Mouse (Mus musculus): ENCODE measurements around the gene Sh3bp5.

Sh3bp5 gene

DNA sequence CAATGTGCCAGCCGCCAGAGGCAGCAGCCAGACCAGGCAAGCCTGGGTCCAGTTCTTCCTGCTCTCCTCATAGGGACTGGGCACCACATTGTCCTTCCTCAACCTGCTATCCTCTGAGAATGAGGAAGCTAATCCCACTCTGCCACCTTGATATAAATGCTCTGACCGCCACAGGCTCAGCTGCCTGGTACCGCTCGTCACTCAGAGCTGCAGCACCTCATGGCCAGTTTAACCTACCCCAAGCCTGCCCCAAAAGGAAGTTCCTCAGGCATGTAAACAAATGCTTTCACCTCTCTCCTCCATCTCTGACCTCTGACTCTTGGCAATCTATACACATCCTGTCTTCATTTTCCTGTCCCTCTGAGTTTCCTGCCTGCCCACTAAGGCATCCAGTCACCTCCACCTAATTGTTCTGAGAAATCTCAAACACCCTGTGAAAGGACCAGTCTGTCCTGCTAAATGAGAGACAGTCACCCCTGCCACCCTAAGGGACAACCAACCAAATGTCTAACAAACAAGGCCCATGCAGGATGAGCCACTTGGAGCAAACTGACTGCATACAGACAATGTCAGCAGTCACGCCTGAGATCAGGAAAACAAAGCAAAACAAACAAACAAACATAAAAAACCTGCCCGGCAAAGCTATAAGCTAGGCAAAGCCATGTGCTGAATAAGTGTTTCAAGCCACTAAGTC lies 27.8 kb downstream of the Sh3bp5 start:
- DNase-seq = no peak

DNA sequence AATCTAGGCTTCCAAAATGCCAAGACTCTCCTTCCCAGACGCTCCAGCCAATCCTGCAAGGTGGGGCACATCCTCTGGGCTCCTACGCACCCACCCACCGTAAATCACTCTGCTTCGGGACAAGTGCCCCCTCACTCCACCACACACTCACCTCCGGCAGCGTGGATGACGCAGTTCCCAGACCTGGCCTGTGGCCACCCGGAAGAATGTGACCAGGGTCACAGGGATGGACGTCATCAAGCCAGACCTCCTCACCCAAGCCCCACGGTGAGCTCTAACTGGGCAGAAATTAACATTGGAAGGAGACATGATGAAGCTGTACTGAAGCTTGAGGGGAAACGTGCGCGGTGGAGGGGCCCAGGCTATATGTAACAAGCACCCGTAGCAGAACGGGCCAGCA lies 28.7 kb downstream of the Sh3bp5 start:
- DNase-seq = no peak

DNA sequence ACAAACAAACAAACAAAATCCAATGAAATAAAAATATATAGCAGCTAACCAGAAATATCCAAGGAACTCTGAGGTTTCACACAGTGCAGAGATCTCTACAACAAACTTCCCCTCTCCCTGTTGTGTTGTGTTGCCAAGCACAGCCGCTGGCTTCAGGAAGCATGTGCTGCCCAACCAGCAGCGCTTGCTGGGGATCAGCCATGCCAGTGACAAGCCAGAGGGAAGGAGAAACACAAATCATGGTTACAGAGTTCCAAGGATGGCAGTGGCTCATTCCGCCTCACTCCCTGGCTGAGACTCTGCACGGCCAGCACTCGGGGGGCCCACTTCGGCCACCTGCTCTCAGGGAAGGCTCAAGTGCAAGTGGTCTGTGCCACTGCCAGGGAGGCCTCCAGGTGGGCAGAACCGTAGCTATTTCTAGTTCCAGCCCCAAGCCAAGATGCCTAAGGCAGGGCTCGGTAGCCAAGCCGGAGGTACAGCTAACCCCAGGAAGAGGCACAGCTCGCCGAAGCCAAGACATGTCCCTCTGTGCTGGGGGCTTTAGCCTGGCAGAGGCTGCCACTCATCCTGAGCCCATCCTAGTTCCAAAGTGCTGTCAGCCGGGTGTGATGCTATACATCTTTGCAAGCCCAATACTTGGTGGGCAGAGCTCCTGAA lies 29.6 kb downstream of the Sh3bp5 start:
- DNase-seq = no peak

DNA sequence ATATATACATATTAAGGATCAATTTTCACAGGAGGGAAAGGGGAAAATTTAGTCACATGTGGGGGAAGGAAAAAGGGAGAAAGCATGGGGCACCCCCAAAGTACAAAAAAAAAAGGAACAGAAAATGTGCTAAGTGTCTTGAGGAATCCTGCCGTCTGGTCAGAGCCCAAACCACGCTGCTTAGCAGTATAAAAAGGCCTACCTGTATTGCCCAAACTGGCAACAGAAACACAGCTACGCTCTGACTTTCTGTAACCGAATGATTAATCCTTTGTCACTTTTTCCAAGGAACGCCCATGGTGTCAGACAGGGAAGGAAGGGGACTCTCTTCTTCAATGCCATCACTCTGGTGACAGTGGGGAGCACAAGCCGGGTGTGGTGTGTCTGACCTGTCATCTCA lies 30.2 kb downstream of the Sh3bp5 start:
- DNase-seq = no peak

DNA sequence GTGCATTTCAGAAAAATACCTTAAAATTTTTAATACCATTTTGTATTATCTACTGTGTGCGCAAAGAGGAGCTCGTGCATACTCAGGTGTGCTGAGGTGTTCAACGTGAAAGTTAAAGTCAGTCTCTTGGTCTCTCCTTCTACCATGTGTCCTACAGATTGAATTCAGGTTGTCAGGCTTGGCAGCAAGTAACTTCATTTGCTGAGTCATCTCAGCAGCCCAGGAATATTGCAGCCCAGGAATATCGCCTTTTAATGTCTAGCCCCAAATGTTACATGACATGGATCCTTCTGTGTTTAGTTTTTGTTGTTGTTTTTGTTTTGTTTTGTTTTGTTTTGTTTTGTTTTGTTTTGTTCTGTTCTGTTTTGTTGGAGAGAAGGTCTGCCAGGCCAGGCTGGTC lies 31.2 kb downstream of the Sh3bp5 start:
- no peak for DNase-seq

DNA sequence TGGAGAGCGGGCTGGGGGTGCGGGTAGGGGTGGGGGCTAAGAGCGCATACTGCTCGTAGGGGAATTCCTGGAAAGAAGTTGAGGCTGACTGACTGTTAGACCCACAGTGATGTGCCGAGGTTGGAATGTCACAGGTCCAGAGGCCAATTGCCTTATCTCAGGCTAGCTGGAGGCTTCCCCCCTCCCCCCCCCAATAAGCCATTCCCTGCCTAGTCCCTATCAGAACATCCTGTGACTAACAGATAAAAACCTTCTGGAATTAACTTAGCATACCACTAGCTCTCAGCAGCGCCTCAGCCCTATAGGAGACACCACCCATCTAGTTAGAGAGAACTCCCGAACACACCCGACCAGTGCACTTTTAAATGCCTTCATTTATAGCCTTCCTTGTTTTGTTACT lies 31.9 kb downstream of the Sh3bp5 start:
- no peak for DNase-seq

DNA sequence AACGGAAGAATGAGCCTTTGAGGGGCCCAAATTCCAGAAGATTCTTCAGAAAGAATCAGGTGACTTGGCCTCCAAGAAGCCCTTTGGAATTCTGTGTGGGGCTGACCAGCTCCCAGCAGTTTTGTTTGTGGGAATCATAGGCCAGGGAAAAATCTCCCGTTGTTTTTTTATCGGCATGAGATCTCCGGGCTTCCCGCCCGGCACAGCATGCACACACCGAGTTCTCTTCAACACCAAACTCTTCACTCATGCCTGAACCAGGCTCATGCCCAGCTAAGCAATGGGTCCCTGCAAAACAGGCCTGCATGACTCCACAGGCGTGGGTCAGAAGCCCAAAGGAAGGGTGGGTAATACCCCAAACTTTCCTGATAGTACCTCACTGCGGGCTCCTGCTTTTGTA lies 32.3 kb downstream of the Sh3bp5 start:
- no peak for DNase-seq

DNA sequence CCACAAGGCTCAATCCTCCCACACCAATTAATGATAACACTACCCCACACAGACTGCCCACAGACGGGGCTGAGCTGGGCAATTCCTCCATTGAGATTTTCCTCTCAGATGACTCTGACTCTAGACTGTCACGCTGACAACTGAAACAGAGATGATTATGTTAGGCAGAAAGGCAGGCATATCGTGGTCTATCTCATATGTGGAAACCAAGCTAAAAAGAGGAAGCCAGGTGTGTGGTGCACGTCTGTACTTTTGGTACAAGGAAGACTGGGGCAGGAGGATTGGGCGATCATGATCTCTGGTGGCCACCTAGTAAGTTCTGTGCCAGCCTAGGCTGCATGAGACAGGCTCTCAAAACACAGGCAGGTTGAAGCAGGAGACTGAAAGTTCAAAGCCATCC lies 33.2 kb downstream of the Sh3bp5 start:
- DNase-seq = no peak

DNA sequence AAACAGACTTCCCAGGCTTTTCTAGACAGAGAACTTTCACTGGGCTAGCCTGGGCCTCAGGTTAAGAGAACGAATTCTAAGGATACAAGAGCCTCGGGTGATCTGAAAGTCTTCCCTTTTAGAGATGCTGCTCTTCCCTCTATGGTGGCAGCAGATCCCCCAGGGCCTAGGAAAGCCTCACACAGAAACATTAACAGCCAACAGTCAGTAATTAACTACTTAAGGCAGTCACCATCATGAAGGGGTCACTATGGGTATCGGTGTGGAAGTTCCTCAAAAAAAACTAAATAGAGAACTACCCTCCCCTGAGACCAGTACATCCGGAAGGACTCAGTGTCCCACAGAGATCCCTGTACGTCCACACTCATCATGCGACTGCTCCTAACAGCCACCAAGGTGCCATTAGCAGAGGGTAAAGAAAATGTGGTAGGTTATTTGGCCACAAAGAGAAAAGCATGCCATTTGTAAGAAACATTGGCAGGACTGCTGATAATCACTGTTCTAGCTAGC lies 33.9 kb downstream of the Sh3bp5 start:
- no peak for DNase-seq

DNA sequence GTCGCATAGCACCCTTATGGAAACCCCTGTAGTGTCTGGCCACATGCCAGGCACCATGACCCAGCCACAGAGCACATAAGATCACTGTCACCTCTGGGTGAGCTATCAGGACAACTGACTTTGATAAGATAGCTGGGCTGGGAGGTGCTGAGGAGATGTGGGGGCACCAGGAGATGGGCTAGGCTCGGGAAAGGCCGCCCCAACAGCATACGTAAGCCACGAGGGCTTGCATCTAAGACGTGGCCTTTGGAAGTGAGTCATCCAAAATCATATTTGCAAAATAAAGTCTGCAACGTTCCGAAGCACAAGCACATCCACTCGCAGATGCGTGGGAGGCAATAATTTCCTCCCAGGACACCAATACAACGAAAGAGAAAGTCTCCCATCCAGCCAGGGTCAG lies 35.0 kb downstream of the Sh3bp5 start:
- DNase-seq = no peak

DNA sequence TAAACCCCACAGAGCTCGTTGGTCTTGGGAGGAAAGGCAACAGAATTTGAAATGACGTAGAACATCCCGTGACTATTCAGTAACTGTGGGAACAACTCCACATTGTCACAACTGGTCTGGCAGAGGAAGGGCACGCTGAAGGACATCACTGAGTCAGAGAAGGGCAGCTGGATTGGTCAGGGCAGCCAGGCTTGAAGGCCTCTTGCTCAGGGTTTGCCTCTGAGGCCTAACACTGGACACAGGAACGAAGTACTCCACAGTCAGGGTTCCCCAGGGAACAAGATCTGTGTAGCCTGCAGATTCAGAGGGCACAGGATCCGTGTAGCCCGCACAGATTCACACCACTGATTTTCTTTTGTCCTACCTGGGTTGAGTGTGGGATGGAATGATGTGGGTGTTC lies 35.6 kb downstream of the Sh3bp5 start:
- DNase-seq = no peak

DNA sequence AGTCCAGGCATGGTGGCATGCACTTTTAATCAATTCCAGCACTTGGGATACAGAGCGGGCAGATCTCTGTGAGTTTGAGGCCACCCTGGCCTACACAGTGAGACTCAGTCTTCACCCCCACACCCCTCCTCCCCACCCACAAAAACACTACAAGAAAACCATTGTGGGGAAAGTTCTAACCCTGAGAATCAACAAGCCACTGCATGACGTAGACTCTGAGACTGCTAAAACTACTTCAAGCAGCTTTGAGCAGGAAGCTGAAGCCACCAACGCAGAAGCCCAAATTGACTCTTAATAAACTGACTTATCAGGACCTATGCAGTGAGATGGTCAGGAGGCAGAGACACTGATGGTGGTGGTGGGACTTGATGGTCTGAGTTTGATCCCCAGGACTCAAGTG lies 36.6 kb downstream of the Sh3bp5 start:
- DNase-seq = no peak

DNA sequence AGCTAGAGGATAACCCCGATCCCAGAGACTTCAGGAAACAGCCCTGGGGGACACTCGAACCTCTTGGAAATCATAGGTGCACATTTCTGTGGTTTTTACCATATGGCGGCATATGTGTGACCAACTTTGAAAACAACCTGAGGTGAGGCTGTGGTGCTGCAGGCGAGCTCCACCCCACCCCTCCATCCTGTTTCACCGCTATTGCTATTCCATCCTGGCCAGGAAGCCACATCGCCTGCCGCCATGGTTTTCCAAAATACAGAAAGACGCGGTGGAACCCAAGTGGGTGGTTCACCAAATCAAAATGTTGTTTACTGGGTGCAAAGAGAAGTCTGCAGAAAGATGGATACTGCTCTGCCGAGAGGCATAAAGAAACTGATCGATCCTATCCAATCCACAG lies 37.1 kb downstream of the Sh3bp5 start:
- DNase-seq = no peak

DNA sequence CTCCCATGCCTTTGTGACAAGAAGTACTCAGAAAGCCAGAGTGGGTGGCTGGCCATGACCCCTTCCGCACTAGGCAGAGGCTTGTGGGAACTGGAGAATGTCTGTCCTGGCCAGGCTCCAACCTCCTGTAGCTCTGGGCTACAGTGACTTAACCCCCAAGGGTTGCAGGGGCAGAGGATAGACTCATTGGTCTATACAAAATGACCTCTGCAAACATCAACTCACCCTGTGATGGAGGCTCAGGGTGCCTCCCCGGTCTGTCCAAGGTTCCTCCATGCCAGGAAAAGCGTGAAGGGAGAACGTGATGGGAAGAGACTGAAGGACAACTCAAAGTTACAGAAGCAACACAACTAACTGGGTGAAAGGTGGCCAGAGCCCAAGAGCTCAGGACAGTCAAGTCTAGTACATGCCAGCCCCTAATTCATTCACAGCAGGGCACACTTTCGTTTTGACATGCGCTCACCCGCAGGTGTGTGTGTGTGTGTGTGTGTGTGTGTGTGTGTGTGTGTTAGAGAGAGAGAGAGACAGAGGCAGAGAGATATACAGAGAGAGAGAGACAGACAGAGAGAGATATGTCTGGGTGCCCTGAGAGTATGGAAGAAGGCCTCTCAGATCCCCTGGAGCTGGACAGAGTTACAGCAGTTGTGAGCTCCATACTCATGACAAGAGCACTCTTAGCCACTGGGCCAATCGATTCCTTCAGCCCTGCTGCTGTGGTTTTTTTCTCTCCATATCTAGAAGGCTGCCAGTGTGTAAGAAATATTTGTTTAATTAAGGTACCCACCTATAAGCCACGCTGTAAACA lies 37.9 kb downstream of the Sh3bp5 start:
- no peak for DNase-seq

DNA sequence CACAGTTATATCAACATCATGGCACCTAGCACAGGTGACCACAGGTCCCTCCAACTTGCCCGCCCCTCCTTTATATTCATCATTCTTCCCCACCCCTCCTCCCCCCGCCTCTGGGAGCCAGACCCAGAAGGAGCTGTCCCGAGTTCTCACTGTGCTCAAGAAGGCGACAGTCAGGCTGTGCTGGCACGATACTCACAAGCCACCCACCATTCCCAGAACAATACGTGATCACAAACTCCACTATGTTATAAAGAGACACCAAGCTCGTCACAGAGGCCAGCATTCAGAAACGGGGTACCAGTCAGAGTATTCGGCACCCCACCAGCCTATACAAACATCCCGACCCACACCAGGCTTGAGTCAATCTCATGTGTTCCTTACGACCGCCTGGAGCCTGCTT lies 38.5 kb downstream of the Sh3bp5 start:
- DNase-seq = no peak

DNA sequence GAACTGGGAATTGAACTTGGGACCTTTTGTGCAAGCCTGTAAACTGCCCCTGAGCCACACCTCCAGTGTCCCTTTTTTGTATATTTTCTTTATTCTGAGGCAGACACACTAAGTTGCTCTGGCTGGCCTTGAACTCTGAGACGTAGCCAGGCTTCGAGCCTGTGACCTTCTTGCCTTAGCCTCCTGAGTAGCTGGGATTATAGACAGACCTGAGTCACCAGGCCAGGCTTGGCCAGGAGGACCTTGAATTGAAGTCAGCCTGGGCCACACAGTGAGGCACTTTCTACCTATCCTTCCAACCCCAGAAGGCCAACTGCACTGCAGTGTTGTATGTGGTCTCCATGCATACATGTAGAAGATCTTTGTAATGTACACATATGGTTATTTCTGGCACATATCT lies 39.5 kb downstream of the Sh3bp5 start:
- no peak for DNase-seq

DNA sequence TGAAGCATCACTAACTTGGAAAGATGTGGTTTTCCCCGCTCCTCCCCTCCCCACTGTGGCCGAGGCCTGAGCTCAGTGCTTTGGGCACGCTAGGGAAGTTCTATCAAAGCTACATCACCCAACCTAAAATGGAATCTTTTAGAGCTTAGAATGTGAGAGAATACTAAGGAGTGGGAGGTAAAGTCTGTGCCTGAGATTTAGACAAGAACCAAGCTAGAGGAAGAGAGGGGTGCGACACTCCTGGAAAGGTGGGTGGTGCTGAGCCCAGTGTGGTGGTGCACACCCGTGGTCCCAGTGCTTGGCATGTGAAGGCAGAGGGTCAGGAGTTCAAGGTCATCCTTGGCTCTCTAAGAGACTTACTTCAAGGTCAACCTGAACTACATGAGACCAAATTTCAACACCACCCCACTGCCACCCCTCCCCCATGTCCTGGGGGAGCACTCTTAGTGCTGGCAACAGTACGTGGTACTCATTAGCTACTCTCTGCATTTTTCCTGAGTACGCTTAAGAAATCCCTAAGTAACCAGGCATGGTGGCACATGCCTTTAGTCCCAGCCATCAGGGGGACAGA lies 40.2 kb downstream of the Sh3bp5 start:
- DNase-seq = no peak

DNA sequence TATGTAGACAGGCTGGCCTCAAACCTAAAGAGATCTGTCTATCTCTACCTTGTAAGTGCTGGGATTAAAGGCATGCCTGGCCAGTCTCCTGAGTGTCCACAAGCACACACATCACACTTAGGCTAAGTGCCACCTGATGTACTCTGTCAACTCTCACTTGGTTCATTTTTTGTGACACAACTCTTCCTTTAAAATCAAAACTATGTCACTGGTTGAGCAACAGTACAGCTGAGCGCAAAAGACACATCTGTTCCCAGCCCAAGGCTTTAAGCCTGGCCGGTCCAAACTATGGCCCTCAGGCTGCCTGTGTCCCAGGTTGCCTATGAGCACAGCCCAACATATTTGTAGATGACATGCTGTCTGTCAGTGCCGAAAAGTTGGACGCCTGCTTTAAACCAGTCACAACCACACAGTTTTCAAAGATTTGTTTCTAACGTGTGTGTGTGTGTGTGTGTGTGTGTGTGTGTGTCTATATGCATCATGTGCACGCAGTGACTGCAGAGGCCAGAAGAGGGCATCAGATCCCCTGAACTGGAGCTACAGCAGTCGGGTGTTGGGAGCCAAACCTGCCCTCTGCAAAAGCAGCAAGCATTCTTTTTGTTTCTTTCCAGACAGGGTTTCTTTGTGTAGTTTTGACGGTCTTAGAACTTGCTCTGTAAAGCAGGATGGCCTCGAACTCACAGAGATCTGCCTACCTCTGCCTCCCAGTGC lies 40.9 kb downstream of the Sh3bp5 start:
- no peak for DNase-seq

DNA sequence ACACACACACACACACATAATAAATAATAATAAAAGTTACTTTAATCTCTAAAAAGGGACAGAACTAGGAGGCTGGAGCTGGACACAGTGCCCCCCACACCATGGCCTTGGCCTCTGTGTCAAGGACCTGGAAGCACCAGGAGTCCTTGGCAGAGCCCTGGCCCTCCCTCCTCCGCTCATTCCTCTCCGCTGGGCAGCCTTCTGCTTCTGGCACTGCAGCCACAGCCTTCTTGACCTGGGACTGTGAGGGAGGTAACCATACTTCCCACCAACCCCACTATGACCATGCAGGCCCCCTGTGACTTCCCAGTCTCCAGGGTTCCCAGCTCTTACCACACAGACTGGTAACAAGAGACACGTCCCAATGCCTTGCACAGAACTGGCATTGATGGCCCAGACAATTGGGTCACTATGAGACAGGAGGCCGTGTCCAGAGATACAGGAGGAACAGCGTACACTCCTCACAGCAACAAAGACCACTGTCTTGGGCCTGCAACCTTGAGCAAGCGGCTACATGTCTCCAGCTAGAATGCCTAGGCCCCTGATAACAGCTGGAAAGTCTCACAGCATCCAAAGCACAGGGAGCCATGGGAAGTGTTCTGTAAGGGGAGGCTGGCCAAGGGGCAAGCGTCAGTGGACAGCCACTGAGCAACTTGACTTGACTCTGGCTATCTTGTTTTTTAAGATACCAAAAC lies 41.8 kb downstream of the Sh3bp5 start:
- no peak for DNase-seq

DNA sequence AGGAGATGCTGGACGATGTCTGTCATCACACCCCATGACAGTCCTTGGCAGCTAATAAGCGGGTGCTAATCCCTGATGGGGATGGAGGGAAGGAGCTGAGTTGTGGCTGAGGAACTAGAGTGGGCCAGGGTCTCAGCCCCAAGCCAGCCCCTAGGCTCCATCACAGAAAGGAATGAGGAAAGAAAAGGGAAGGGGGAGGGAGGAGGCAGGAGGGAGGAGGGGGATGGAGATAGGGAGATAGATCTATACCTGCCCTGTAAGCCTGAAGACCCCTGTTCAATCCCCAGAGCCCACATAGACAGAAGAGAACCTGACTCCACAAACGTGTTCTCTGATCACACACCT lies 42.4 kb downstream of the Sh3bp5 start:
- no peak for DNase-seq

DNA sequence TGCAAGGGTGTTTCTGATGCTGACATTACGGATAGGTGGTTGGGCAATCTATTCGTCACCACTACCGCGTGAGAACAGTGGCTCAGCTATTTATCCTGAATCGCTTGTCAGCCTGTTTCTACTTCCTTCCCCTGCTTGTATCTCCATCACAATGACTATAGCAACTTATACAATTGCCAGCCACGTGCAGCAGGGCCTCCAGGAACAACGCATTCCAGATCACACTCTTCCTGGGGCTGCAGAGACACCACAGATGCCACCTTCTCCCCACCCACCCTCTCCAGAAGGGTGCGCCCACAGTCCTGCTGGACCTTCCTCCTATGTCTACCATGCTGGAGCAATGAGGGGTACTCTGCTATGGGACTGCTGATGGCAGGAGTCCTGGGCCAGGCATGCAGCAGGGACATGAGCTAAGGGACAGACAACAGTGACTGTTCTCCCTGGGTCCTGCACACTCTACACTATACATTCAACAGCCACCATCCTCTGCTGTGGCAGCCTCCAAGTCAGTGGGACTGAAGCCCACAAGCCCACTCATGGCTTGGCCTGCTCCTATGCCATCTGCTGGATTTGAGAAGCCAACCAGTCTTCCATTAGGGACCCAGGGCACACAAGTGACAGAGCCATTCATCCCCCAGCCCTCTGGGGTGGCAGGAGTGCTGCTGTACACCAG lies 42.9 kb downstream of the Sh3bp5 start:
- no peak for DNase-seq

DNA sequence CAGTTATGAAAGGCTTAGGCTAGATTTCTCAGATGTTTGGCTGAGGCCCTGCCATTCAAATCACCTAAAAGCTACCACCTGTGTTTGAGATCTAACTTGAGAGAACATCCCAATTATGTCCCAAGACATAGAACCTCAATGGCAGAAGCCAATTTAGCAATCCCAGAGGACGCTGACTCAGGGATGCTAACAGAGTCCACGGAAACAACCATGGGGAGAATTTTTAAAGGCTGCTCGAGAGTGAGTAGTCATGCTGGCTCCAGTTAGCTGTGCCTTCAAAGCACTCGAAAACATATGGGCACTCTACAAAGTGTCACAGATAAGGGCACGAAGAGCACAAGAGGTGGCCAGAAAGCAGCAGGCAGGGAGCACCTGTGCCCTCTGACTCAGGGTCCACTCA lies 43.6 kb downstream of the Sh3bp5 start:
- no peak for DNase-seq
